8 mouse cellular contexts compared by ENCODE assay signal in the genomic region with DNA sequence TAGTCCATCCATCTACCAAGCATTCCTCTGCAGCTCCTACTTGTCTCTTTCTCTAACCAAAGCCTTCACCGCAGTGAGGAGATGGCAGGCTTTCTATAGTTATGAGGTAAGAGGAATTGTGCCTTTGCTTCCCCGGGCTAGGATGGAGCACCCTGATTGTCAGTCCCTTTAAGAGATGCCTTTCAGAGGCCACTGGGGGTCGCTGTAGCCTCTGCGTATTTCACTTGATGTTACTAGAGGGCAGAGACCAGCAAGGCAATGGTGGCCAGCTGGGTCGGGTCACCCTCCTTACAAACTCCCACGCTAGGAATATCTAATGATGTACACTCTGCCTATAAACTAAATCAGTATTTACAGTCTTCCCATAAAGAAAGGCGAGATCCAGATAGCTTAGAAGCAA. TPM values are rescaled to one million over a fixed set of nuclear protein-coding genes. Genes with fewer than 3 reads are reported as not detected.
DNase-seq lines count a peak whose midpoint lies in the region; ATAC-seq and TF ChIP-seq lines count a peak whose summit lies in the region.

No protein-coding gene starts in this region.

- H3K27ac ChIP-seq in cerebellum, adult 2 months (ENCODE audit: insufficient read depth, low read length): no peak overlapping the region
- no peak overlapping the region for H3K27ac ChIP-seq in forebrain, embryonic 13.5 days
- H3K27ac ChIP-seq in liver, postnatal 0 days (ENCODE audit: low read depth): no peak overlapping the region
- no peak overlapping the region for H3K27ac ChIP-seq in thymus, adult 2 months (ENCODE audit: control insufficient read depth, insufficient read depth, low read length)

- no peaks in the 10 kb centered on the region for H3K36me3 ChIP-seq in forebrain, embryonic 13.5 days (ENCODE audit: poor library complexity, severe bottlenecking)
- H3K36me3 ChIP-seq in liver, postnatal 0 days (replicated peaks; ENCODE audit: insufficient read depth, low read length): no peaks in the 10 kb centered on the region
- H3K36me3 ChIP-seq in thymus, adult 2 months (ENCODE audit: control insufficient read depth, insufficient read depth, low read length): no peaks in the 10 kb centered on the region

- no peaks in the 10 kb centered on the region for H3K4me1 ChIP-seq in cerebellum, adult 2 months (ENCODE audit: control insufficient read depth, insufficient read depth, low read length)
- peaks cover 15% of the 10 kb centered on the region; the same call in 1 of the 2 replicates for H3K4me1 ChIP-seq in forebrain, embryonic 13.5 days
- H3K4me1 ChIP-seq in liver, postnatal 0 days (ENCODE audit: insufficient read depth): no peaks in the 10 kb centered on the region
- no peaks in the 10 kb centered on the region for H3K4me1 ChIP-seq in thymus, adult 2 months (replicated peaks; ENCODE audit: control insufficient read depth, insufficient read depth, low read length)

- no peaks in the 10 kb centered on the region for H3K9me3 ChIP-seq in forebrain, embryonic 13.5 days (replicated peaks)
- H3K9me3 ChIP-seq in liver, postnatal 0 days (ENCODE audit: low read length): no peaks in the 10 kb centered on the region

- no peak overlapping the region for H3K4me2 ChIP-seq in forebrain, embryonic 13.5 days
- H3K4me2 ChIP-seq in liver, postnatal 0 days (ENCODE audit: low read depth, low read length): no peak overlapping the region

- no peak for TF ChIP-seq EP300 in liver, postnatal 0 days (IDR thresholded peaks at IDR 0.05; ENCODE audit: low read depth)

- no peaks in the 10 kb centered on the region for H3K27me3 ChIP-seq in cerebellum, adult 2 months (ENCODE audit: control insufficient read depth, insufficient read depth, low read length)
- H3K27me3 ChIP-seq in forebrain, embryonic 13.5 days: no peaks in the 10 kb centered on the region
- no peaks in the 10 kb centered on the region for H3K27me3 ChIP-seq in liver, postnatal 0 days (ENCODE audit: insufficient read depth, low read length)
- H3K27me3 ChIP-seq in thymus, adult 2 months (ENCODE audit: control insufficient read depth, insufficient read depth, low read length): no peaks in the 10 kb centered on the region

- 63% methylated on average over 7 of the region's 7 CpGs for WGBS in cerebellum, adult 2 months
- 56% methylated on average over 7 of the region's 7 CpGs for WGBS in forebrain, embryonic 13.5 days
- WGBS in liver, postnatal 0 days (ENCODE audit: insufficient replicate concordance): 54% methylated on average over 7 of the region's 7 CpGs
- WGBS in thymus, adult 2 months: 67% methylated on average over 7 of the region's 7 CpGs

- H3K4me3 ChIP-seq in cerebellum, adult 2 months (replicated peaks; ENCODE audit: insufficient read depth, low read depth, low read length): no peak overlapping the region
- H3K4me3 ChIP-seq in forebrain, embryonic 13.5 days: no peak overlapping the region
- no peak overlapping the region for H3K4me3 ChIP-seq in liver, postnatal 0 days (ENCODE audit: low read depth, low read length)
- H3K4me3 ChIP-seq in thymus, adult 2 months (ENCODE audit: control insufficient read depth, insufficient read depth, low read length): no peak overlapping the region

- ATAC-seq in forebrain, embryonic 13.5 days: peak; percentile 33; the same call in 1 of the 2 replicates
- no peak for ATAC-seq in liver, postnatal 0 days
- ATAC-seq in cerebellum, adult (ENCODE audit: insufficient number of reproducible peaks, low FRiP score, low TSS enrichment): no peak

- no peak for TF ChIP-seq POLR2A in cerebellum, adult 2 months (IDR thresholded peaks at IDR 0.05; ENCODE audit: borderline replicate concordance, insufficient read depth, low read length)
- TF ChIP-seq POLR2A in thymus, adult 2 months (IDR thresholded peaks at IDR 0.05; ENCODE audit: control insufficient read depth, extremely low read depth, insufficient read depth, low read length, poor library complexity): no peak

- peak; percentile 62 for DNase-seq in cerebellum, postnatal 10 days
- no peak for DNase-seq in cerebellum, adult 2 months
- peak; percentile 49 for DNase-seq in right cerebral cortex, postnatal 14 days
- DNase-seq in right cerebral cortex, adult 18-20 months: no peak
- peak; percentile 70 for DNase-seq in liver, postnatal 0 days
- peak; percentile 65 for DNase-seq in thymus, adult 2 months

- no peak overlapping the region for H3K9ac ChIP-seq in forebrain, embryonic 13.5 days
- no peak overlapping the region for H3K9ac ChIP-seq in liver, postnatal 0 days (replicated peaks)

- no peak for TF ChIP-seq CTCF in cerebellum, adult 2 months (IDR thresholded peaks at IDR 0.05; ENCODE audit: borderline replicate concordance, insufficient read depth, low read depth, low read length)
- TF ChIP-seq CTCF in liver, postnatal 0 days (IDR thresholded peaks at IDR 0.05; ENCODE audit: low read depth): peak; percentile 62
- peak; percentile 53; the same call in 1 of the 2 replicates for TF ChIP-seq CTCF in thymus, adult 2 months (IDR thresholded peaks at IDR 0.05; ENCODE audit: borderline replicate concordance, control insufficient read depth, extremely low read depth, insufficient read depth, low read length, poor library complexity)

RNA-seq across cellular contexts. Expression of a gene that starts 54.1 kb away (rescaled TPM):
- polyA plus RNA-seq in cerebellum, adult 2 months (2012; rRNA removed): 3.9 and 4.6 TPM in 2 replicates
- 0.23 and 0.48 TPM in 2 replicates for polyA plus RNA-seq in forebrain, embryonic 13.5 days (2015; fragmentation: Nextera tagmentation; extraction: Ambion mirVana)
- polyA plus RNA-seq in liver, postnatal 0 days (2015; fragmentation: Nextera tagmentation; extraction: Ambion mirVana): 0.43 TPM in 1 of 2 replicates, not detected in the other
- 0.87 and 2.3 TPM in 2 replicates for polyA plus RNA-seq in thymus, adult 2 months (2012; rRNA removed)

Comparison
In these comparisons a context has a peak if more than half of its experiments do, and no peak if none do; other contexts are left out.
1. DNase-seq: peak in cerebellum, postnatal 10 days (2 of 2), right cerebral cortex, postnatal 14 days (single experiment), liver, postnatal 0 days (single experiment) and thymus, adult 2 months (single experiment); none in cerebellum, adult 2 months (0 of 2) and right cerebral cortex, adult 18-20 months (single experiment).